Mouse (Mus musculus) heart, embryonic 14.5 days (tissue): Measurements from ENCODE around the gene Rgl3. TPM values are rescaled to one million over a fixed set of nuclear protein-coding genes. Genes with fewer than 3 reads are reported as not detected.
A peak's percentile ranks its signal among the peaks of the same experiment; 100 is the strongest.

ENCODE experiments used
- ATAC-seq: fragments of 200-750 bp; cut with Nextera tagmentation; 2 replicates; pipeline ENCODE4 v1.8.0; 2017; ENCODE audit warnings: low read depth, moderate TSS enrichment; ENCODE audit not compliant: insufficient number of reproducible peaks, insufficient read depth, low FRiP score
- H3K27ac ChIP-seq, 2 experiments: fragments of 200-500 bp in 1 of 2; fragments of 300-500 bp in 1 of 2; sonication (generic) in 1 of 2; replicated peaks in 1 of 2; 2 replicates each; pipeline ENCODE4 v1.5.1; 2012 to 2014; ENCODE audit warnings: low read depth in 2 of 2, low read length in 2 of 2, control low read depth in 1 of 2, mild to moderate bottlenecking in 1 of 2, mixed read lengths in 1 of 2; ENCODE audit not compliant: control insufficient read depth in 1 of 2, insufficient read depth in 1 of 2
- H3K27me3 ChIP-seq: fragments of 300-500 bp; sonication (generic); 2 replicates; pipeline ENCODE4 v1.6.1; 2014; ENCODE audit warnings: mild to moderate bottlenecking, low read length, control low read depth; ENCODE audit not compliant: control insufficient read depth, insufficient read depth
- H3K36me3 ChIP-seq: fragments of 300-500 bp; sonication (generic); 2 replicates; pipeline ENCODE4 v1.6.1; 2014; ENCODE audit warnings: mild to moderate bottlenecking, control low read depth, low read length, mixed read lengths; ENCODE audit not compliant: control insufficient read depth, insufficient read depth
- H3K4me1 ChIP-seq, 2 experiments: fragments of 200-500 bp in 1 of 2; fragments of 300-500 bp in 1 of 2; sonication (generic) in 1 of 2; 2 replicates each; pipeline ENCODE4 v1.6.1; 2012 to 2014; ENCODE audit warnings: low read length in 2 of 2, control low read depth in 1 of 2, mixed read lengths in 1 of 2; ENCODE audit not compliant: control insufficient read depth in 2 of 2, insufficient read depth in 2 of 2
- H3K4me2 ChIP-seq: fragments of 300-500 bp; sonication (generic); 2 replicates; pipeline ENCODE4 v1.6.1; 2014; ENCODE audit warnings: mild to moderate bottlenecking, low read length
- H3K4me3 ChIP-seq, 2 experiments: fragments of 200-500 bp in 1 of 2; fragments of 300-500 bp in 1 of 2; sonication (generic) in 1 of 2; 2 replicates each; pipeline ENCODE4 v1.5.1; 2012 to 2014; ENCODE audit warnings: low read length in 2 of 2, mild to moderate bottlenecking in 2 of 2, control low read depth in 1 of 2, low read depth in 1 of 2, moderate library complexity in 1 of 2; ENCODE audit not compliant: control insufficient read depth in 1 of 2, insufficient read depth in 1 of 2
- H3K9ac ChIP-seq: fragments of 300-500 bp; sonication (generic); 2 replicates; pipeline ENCODE4 v1.6.1; 2014; ENCODE audit warnings: mild to moderate bottlenecking, low read length
- H3K9me3 ChIP-seq: fragments of 300-500 bp; sonication (generic); 2 replicates; pipeline ENCODE4 v1.6.1; 2016; ENCODE audit warnings: low read length, control low read depth; ENCODE audit not compliant: control insufficient read depth
- WGBS: fragments of 180-500 bp; shearing (Covaris S2); extraction: QIAGEN DNeasy Blood & Tissue Kit; methylation state at CpG from one replicate; pipeline ENCODE4 v1.1.7; 2014; 5-methylcytosine and 5-hydroxymethylcytosine counted together
- polyA plus RNA-seq: library from polyadenylated mRNA; unstranded; fragments of >200 nt; fragmentation: Nextera tagmentation; extraction: Ambion mirVana; gene quantifications from 2 replicates; pipeline ENCODE4 v1.2.1, GENCODE M21; 2014

Rgl3 gene
- 0.66 and 0.97 TPM in 2 replicates for polyA plus RNA-seq

DNA sequence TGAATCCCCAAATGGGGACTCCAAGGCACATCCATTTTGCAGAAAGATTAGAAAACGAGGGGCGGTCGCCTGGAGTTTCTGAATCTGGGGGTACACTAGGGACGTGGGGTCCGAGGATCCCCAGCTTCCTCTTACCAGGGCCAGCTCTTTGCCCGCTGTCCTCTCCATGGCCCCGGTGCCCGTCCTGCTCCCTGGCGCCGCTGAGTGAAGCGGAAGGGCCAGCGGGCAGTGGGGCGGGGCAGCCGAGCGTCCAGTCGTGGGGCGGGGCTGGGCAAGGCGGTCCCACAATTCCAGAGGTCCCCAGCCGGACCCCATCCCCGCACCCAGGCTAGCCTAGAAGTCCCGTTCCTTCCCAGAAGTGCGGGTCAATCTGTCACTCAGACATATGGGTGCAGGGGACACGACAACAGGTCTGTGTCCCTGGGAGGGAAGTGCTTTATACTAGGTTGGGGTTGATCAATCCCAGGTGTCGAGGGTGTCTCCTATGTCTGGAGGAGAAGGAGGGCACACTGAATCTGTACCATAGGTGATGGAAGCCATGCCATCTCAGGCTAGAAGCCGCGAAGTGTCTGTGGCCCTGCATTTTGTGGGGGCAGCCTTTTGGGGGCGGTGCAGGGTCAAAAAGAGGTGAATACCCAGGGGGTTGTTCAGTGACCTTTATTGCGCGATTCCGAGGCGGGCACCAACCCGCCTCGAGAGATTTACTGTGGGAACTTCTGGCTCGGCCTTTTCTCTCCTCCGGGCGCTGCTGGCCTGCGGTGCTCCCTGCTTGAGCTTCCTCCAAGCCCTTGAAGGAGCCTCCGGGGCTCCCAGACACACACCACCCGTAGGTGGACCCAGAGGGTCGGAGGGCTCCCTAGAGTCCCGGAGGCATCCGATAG is at the start of gene Rgl3:
Gene Rgl3 (minus strand): TSS at position 217 of the 881 bp plus-strand sequence.
- Histone ChIP-seq H3K27ac (no peak within 1 kb of the TSS), H3K4me1 (peaks cover 0 to 20% of the 10 kb centered on the region in 2 experiments; a peak in 3 of 4 replicates), H3K27me3 (peaks cover 80% of the 10 kb centered on the region), H3K9ac (peak within 1 kb of the TSS; percentile 60), H3K36me3 (no peaks in the 10 kb centered on the region), H3K9me3 (no peaks in the 10 kb centered on the region), H3K4me2 (peak within 1 kb of the TSS; percentile 84), H3K4me3 (peak within 1 kb of the TSS; percentile 43 to 44)
- ATAC-seq: no peak; the same call in 1 of the 2 replicates
- WGBS: under 1% methylated on average over 35 of the region's 42 CpGs

DNA sequence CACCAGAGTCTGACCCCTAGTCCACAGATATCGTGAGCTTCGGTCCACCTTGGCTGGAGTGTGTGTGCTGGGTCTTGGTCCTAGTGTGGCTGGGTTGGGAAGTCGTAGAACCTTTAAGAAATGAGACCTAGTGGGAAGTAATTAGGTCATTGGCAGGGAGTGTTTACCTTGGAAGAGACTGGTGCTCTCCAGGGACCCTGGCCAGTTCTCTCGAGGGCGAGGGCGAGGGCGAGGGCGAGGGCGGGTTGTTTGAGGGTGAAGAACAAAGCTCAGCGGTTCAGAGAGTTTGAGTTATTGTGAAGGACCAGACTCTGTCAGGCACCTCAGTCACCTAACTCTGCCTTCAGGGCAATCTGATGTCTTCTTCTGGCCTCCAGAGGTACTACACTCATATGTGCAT is 48.6 kb upstream of the Rgl3 start:
- no peak overlapping the region for H3K4me3 ChIP-seq
- H3K27me3 ChIP-seq: no peaks in the 10 kb centered on the region
- no peak overlapping the region for H3K27ac ChIP-seq
- 75% methylated on average over 10 of the region's 10 CpGs for WGBS
- H3K36me3 ChIP-seq: no peaks in the 10 kb centered on the region
- no peaks in the 10 kb centered on the region for H3K9me3 ChIP-seq
- no peaks in the 10 kb centered on the region for H3K4me1 ChIP-seq
- H3K9ac ChIP-seq: no peak overlapping the region
- ATAC-seq: no peak
- H3K4me2 ChIP-seq: no peak overlapping the region

DNA sequence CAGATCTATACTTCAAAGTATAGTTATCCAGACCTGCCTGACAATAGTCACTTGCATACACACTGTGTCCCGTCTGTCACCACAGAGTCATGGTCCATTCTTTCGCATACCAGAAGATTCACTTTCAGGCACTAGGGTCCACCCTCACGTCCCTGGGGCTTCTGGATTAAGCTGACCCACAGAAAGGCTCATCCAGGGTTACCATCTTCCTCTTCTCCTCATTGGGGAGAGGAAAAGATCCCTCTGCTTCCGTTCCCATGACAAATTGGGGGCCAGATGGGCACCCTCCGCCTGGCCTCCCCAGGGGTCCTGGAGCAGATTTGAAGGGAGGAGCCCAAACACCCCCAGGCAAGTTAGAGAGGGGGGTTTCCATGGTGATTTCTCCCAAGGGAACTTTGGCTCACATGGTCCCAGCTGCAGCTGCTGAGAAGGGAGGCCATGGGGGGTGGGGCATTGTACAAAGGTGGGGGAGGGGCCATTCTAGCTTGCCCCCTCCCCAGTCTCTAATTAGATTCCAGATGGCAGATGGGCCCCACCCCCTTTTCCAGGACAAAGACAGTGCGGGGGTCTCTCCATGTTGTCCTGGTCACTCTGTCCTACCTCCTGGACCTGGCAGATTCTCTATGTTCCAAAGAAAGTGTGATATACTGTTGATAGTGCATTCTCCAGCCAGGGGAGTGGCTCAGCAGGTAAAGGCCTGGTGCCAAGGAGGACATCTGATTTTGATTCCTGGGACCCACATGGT is 46.2 kb upstream of the Rgl3 start:
- Histone ChIP-seq H3K4me2 (no peak overlapping the region), H3K9me3 (no peaks in the 10 kb centered on the region), H3K36me3 (no peaks in the 10 kb centered on the region), H3K4me1 (no peaks in the 10 kb centered on the region), H3K27ac (no peak overlapping the region), H3K4me3 (no peak overlapping the region), H3K9ac (no peak overlapping the region), H3K27me3 (no peaks in the 10 kb centered on the region)
- ATAC-seq: no peak
- WGBS: 47% methylated on average over 6 of the region's 6 CpGs

DNA sequence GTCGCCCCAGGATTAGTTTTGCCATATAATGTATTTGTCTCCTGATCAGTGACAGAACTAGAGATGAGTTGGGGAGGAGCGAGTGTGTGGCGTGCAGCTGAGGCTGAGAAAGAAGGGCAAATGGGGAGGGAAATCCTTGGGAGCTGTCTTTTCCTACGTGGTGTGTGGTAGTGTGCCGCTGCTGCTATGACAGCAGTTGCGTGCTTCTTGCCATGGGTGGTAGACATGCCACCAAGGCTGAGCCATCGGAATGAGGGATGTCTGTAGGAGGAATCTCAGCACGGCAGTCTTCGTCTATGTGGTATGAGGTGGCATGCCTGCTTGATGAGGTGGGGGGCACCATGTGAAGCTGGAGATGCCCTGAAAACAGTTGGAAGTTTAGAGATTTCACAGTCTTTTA is 41.1 kb upstream of the Rgl3 start:
- WGBS: 90% methylated on average over 9 of the region's 9 CpGs
- no peaks in the 10 kb centered on the region for H3K4me1 ChIP-seq
- no peak overlapping the region for H3K9ac ChIP-seq
- ATAC-seq: no peak
- H3K9me3 ChIP-seq: no peaks in the 10 kb centered on the region
- H3K27me3 ChIP-seq: no peaks in the 10 kb centered on the region
- no peak overlapping the region for H3K4me2 ChIP-seq
- no peak overlapping the region for H3K4me3 ChIP-seq
- H3K36me3 ChIP-seq: no peaks in the 10 kb centered on the region
- no peak overlapping the region for H3K27ac ChIP-seq

DNA sequence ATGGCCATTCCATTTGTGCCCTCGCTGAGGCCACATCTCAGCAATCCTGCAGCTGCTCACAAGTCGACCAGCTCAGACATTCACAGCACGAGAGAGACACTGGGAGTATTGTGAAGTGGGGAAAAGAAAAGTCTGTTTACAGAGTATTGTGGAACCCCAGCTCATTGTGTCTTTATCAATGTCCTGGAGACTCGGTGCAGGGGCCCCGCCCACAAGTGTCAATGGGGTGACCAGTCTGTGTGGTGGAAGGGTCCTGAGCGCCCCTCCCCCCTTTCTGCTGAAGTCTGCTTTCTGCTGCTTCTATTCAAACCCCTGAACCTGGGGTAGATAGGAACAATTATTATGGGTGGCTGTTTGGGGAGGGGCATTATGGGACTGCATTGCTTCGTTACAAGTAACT is 39.2 kb upstream of the Rgl3 start:
- Histone ChIP-seq H3K4me3 (no peak overlapping the region), H3K4me2 (no peak overlapping the region), H3K9me3 (no peaks in the 10 kb centered on the region), H3K4me1 (no peaks in the 10 kb centered on the region), H3K27ac (no peak overlapping the region), H3K9ac (no peak overlapping the region), H3K36me3 (no peaks in the 10 kb centered on the region), H3K27me3 (no peaks in the 10 kb centered on the region; the same call in 1 of the 2 replicates)
- 45% methylated on average over 7 of the region's 7 CpGs for WGBS
- ATAC-seq: no peak

DNA sequence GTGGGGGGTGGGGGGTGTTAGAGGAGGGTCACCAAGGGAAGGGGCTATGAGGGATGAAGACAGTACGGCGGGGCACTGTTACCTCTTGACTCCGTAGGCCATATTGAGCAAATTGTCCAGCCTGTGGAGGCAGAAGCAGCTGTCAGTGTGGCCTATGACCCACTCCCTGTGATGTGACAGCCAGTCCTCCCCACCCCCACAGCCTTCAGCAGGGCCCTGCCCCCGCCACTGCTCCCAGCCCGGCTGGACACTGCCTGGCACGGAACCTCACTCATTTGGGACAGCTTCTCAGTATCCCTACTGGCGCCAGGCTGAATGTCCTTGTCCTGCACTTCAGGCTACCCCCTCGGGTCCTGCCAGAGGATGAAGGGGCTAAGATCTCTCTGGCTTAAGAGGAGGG is 35.3 kb upstream of the Rgl3 start:
- Histone ChIP-seq H3K9ac (no peak overlapping the region), H3K4me2 (no peak overlapping the region), H3K9me3 (no peaks in the 10 kb centered on the region), H3K27ac (no peak overlapping the region), H3K4me3 (no peak overlapping the region), H3K4me1 (no peaks in the 10 kb centered on the region), H3K27me3 (no peaks in the 10 kb centered on the region; the same call in 1 of the 2 replicates), H3K36me3 (no peaks in the 10 kb centered on the region)
- no peak for ATAC-seq
- WGBS: 48% methylated on average over 8 of the region's 8 CpGs

DNA sequence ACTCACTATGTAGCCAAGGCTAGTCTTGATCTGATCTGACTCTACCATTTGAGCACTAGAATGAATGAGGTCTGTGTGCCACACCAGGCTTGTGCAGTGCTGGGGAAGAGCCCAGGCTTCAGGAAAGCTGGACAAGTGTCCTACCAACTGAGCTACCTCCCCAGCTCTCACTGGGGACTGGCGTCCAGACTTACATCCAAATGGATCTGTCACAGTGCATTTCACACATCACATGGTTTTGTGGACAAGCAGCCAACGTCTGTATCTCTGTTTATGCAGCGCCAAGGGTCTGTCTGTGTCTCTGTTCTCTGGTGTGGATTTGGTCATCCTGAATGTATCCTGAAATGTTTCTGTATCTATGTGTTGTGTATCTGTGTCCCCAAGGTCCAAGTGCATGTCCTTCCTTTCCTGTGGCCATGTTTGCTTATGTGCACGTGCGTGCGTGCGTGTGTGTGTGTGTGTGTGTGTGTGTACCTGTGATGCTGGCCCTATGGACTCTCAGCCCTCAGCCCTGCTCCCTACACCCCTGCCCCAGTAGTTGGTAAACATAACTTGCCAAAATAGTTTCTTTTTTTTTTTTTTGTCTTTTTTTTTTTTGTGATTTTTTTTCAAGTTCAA is 28.1 kb upstream of the Rgl3 start:
- no peaks in the 10 kb centered on the region for H3K9me3 ChIP-seq
- no peak for ATAC-seq
- peaks cover 26% of the 10 kb centered on the region for H3K36me3 ChIP-seq
- no peak overlapping the region for H3K4me2 ChIP-seq
- H3K4me1 ChIP-seq: no peaks in the 10 kb centered on the region
- no peaks in the 10 kb centered on the region for H3K27me3 ChIP-seq
- no peak overlapping the region for H3K9ac ChIP-seq
- WGBS: 70% methylated on average over 7 of the region's 7 CpGs
- H3K27ac ChIP-seq: no peak overlapping the region
- H3K4me3 ChIP-seq: no peak overlapping the region
